Mouse (Mus musculus) heart, adult 2 months (tissue): ENCODE measurements at regions not wholly inside any gene's neighbourhood (a gene's known extent, or its start where the extent isn't known, plus 50 kb on each side); places are given as distances from the start of the nearest gene placed in this dataset.

Experiments
- DNase-seq, 2 experiments: peaks; one replicate each; pipeline ENCODE4 v3.0.0; 2021
- H3K27ac ChIP-seq: fragments of 200-600 bp; 2 replicates; pipeline ENCODE4 v1.8.1; 2022
- H3K27me3 ChIP-seq: fragments of 200-500 bp; 2 replicates; pipeline ENCODE4 v1.6.1; 2012; ENCODE audit warnings: mild to moderate bottlenecking, low read length, inconsistent platforms, mixed read lengths; ENCODE audit not compliant: control insufficient read depth, insufficient read depth
- H3K36me3 ChIP-seq: fragments of 200-500 bp; 2 replicates; pipeline ENCODE4 v1.6.1; 2012; ENCODE audit warnings: low read length, inconsistent platforms; ENCODE audit not compliant: control insufficient read depth, insufficient read depth
- H3K4me1 ChIP-seq: fragments of 200-500 bp; 2 replicates; pipeline ENCODE4 v1.6.1; 2011; ENCODE audit warnings: low read length; ENCODE audit not compliant: control insufficient read depth, insufficient read depth
- H3K4me3 ChIP-seq: fragments of 200-600 bp; 2 replicates; pipeline ENCODE4 v1.8.1; 2022
- H3K79me2 ChIP-seq: fragments of 200-500 bp; replicated peaks from 2 replicates; pipeline ENCODE4 v1.6.1; 2012; ENCODE audit warnings: mild to moderate bottlenecking, inconsistent platforms, low read length, moderate library complexity, mixed read lengths; ENCODE audit not compliant: control insufficient read depth, insufficient read depth
- H3K9ac ChIP-seq: fragments of 200-500 bp; 2 replicates; pipeline ENCODE4 v1.6.1; 2012; ENCODE audit warnings: low read depth, mild to moderate bottlenecking, control low read depth, inconsistent platforms, low read length, mixed read lengths
- CTCF ChIP-seq: fragments of 200-600 bp; IDR thresholded peaks from 2 replicates; pipeline ENCODE4 v1.8.1; 2022; ENCODE audit warnings: antibody characterized with exemption, mild to moderate bottlenecking, moderate library complexity
- EP300 ChIP-seq: fragments of 200-500 bp; IDR thresholded peaks from 2 replicates; pipeline ENCODE4 v1.6.1; 2011; ENCODE audit warnings: low read depth, low read length, control low read depth; ENCODE audit not compliant: insufficient read depth
- POLR2A ChIP-seq: fragments of 200-500 bp; IDR thresholded peaks from 2 replicates; pipeline ENCODE4 v1.6.1; 2011; ENCODE audit warnings: mild to moderate bottlenecking, low read depth, low read length, control low read depth; ENCODE audit not compliant: insufficient read depth
- WGBS: fragments of 180-500 bp; shearing (Covaris S2); methylation state at CpG from one replicate; pipeline ENCODE4 v1.1.7; 2018; 5-methylcytosine and 5-hydroxymethylcytosine counted together
- intact Hi-C: fragments of 180-260 bp; cut with DNase I; formaldehyde crosslinking; loops from one replicate; pipeline ENCODE4 v1.15.1; 2025

DNA sequence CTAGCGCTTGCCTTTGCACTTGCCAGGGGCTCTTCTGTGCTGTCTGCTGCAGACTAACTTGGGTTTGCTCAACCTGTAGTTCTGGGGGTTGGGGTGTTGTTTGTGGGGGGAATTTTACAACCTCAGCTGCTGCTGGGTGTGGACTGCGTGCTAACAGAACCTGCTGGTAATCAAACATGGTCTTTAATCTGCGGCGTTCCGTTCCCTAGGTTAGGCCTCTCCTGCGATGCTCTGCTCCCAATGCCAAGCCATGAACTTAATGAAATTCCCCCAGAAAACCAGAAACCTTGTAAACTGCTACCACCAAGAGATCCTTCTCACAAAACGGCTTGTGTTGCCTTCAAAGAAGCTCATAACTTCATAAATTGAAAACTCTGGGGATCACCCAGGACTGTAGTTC, 262.9 kb upstream of the Gm12728 start:
- Histone ChIP-seq H3K27ac (no peak overlapping the region), H3K4me1 (no peaks in the 10 kb centered on the region), H3K27me3 (no peaks in the 10 kb centered on the region), H3K9ac (no peak overlapping the region), H3K79me2 (no peaks in the 10 kb centered on the region), H3K4me3 (no peak overlapping the region), H3K36me3 (no peaks in the 10 kb centered on the region)
- TF ChIP-seq CTCF (no peak), EP300 (no peak), POLR2A (no peak)
- intact Hi-C loops = no loop called here
- no peak for DNase-seq
- WGBS = 95% methylated on average over 7 of the region's 7 CpGs

- no peak for DNase-seq
- Histone ChIP-seq H3K4me3 (no peak overlapping the region), H3K27me3 (no peaks in the 10 kb centered on the region), H3K27ac (no peak overlapping the region), H3K79me2 (no peaks in the 10 kb centered on the region), H3K4me1 (no peaks in the 10 kb centered on the region), H3K36me3 (no peaks in the 10 kb centered on the region), H3K9ac (no peak overlapping the region)
- WGBS = 62% methylated on average over 3 of the region's 3 CpGs
- intact Hi-C loops = no loop called here
- TF ChIP-seq CTCF (no peak), POLR2A (no peak), EP300 (no peak)
Measured at GRCm38 (mm10) chr4:105527316-105527715, 262.4 kb upstream of the Gm12728 start.

GRCm38 (mm10) chr4:105531651-105532425, 257.8 kb upstream of the Gm12728 start:
- H3K27me3 ChIP-seq = no peaks in the 10 kb centered on the region
- peaks cover 2% of the 10 kb centered on the region; the same call in 1 of the 2 replicates for H3K4me1 ChIP-seq
- H3K79me2 ChIP-seq = no peaks in the 10 kb centered on the region
- no peak overlapping the region for H3K27ac ChIP-seq
- intact Hi-C loops = no loop called here
- WGBS = 90% methylated on average over 16 of the region's 16 CpGs
- H3K36me3 ChIP-seq = peaks cover 2% of the 10 kb centered on the region; the same call in 1 of the 2 replicates
- DNase-seq = no peak
- H3K9ac ChIP-seq = no peak overlapping the region
- H3K4me3 ChIP-seq = no peak overlapping the region
- TF ChIP-seq EP300 (no peak), POLR2A (no peak), CTCF (no peak)

DNA sequence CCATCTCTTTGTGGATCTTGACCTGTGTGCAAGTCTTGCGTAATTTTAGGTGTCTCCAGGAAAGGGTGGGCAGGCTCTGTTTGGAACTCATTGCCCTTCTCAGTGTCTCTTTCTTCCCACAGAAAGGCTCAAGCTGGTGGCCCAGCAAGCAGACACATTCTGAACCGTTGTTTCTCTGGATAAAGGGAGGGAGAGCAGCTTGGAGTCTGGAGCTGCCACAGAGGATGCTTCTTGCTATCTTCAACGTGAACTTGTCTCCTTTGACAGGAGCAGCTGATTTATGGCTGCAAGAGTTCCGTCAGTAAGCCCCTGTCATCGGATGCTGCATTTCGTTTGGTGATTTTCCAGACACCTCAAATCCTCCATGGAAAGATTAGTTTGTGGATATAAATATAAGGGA, 254.2 kb upstream of the Gm12728 start:
- H3K4me3 ChIP-seq = no peak overlapping the region
- peaks cover 2% of the 10 kb centered on the region; the same call in 1 of the 2 replicates for H3K36me3 ChIP-seq
- no peak for DNase-seq
- TF ChIP-seq POLR2A (no peak), EP300 (no peak), CTCF (no peak)
- 27% methylated on average over 6 of the region's 6 CpGs for WGBS
- intact Hi-C loops = no loop called here
- no peak overlapping the region for H3K27ac ChIP-seq
- no peaks in the 10 kb centered on the region for H3K27me3 ChIP-seq
- no peak overlapping the region for H3K9ac ChIP-seq
- H3K4me1 ChIP-seq = peaks cover 2% of the 10 kb centered on the region; the same call in 1 of the 2 replicates
- H3K79me2 ChIP-seq = no peaks in the 10 kb centered on the region

DNA sequence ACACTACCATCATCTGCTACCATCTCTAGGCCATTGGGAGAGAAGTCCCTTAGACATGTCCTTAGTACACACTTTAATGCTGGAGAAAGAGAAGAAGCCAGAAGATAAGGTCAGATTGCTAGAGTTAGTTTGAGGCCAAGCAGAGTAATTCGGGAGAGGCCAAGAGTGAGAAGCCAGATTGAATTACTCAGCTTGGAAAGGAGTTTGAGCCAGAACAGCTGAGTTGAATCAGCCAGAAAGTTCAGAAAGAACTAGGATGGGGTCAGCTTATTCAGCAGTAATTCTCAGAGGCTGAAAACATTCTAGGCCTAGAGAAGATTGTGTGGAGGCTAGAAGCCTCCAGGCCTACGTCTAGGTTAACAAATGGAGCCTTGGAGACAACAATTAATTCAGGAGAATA, 244.2 kb upstream of the Gm12728 start:
- Histone ChIP-seq H3K4me3 (no peak overlapping the region), H3K4me1 (peaks cover 2% of the 10 kb centered on the region), H3K36me3 (no peaks in the 10 kb centered on the region), H3K27me3 (no peaks in the 10 kb centered on the region), H3K27ac (no peak overlapping the region), H3K9ac (no peak overlapping the region), H3K79me2 (no peaks in the 10 kb centered on the region)
- intact Hi-C loops = no loop called here
- no peak for DNase-seq
- TF ChIP-seq POLR2A (no peak), EP300 (no peak), CTCF (no peak)
- WGBS = 75% methylated on average over 2 of the region's 2 CpGs

DNA sequence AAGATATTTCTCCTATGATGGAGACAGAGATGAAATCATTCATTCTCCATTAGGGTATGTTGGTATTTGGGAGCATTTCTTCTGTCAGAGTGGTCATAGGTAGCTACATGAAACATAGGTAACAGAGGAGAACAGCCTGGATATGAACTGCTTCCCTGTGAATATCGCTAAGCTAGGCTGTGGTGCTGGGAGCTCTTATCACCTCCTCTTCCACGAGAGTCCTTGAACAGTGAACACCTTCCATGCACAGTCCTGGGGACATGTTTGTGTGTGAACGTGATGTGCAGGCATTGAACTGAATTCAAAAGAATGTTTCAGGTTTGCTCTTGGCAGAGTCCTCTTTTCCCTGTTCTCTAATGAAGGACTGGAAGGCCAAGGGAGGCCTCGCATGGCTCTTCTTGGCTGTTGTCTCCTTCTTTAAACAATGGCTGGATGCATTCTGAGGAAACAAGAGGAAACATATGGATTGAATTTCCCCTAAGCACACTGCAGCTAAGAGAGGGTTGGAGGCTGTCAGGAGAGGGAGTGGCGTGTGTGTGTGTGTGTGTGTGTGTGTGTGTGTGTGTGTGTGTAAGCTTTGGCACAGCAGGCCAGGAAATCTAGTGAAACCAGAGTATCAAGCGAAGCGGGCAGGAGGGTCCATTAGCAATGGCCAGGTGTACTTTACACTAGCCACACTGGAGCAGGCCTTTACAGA, 239.8 kb upstream of the Gm12728 start:
- intact Hi-C loops = loop anchor here (1.0 to 5.0 kb wide), 6 partner anchors 43 to 391 kb away; no protein-coding TSS in a partner anchor
- Histone ChIP-seq H3K9ac (no peak overlapping the region), H3K36me3 (no peaks in the 10 kb centered on the region; the same call in 1 of the 2 replicates), H3K27ac (peak overlapping the region; percentile 45), H3K4me1 (peaks cover 4% of the 10 kb centered on the region), H3K27me3 (no peaks in the 10 kb centered on the region), H3K79me2 (no peaks in the 10 kb centered on the region), H3K4me3 (no peak overlapping the region)
- WGBS = 45% methylated on average over 7 of the region's 7 CpGs
- DNase-seq = peak in 1 of 2 experiments; percentile 23
- TF ChIP-seq POLR2A (no peak), EP300 (peak; percentile 72), CTCF (no peak)
